Mouse (Mus musculus) lung, adult 2 months (tissue): ENCODE measurements at regions not wholly inside any gene's neighbourhood (a gene's known extent, or its start where the extent isn't known, plus 50 kb on each side); places are given as distances from the start of the nearest gene placed in this dataset.
"Not testable (repeated sequence)": the region's sequence is repeated elsewhere in the genome, so short reads cannot be mapped to it uniquely, and the experiment has no call there.

Source experiments
- DNase-seq: peaks from one replicate; pipeline ENCODE4 v3.0.0; 2022
- H3K4me1 ChIP-seq: fragments of 200-500 bp; 2 replicates; pipeline ENCODE4 v1.6.1; 2011; ENCODE audit warnings: low read length; ENCODE audit not compliant: control insufficient read depth, insufficient read depth
- H3K4me3 ChIP-seq: fragments of 200-500 bp; replicated peaks from 2 replicates; pipeline ENCODE3; 2011; ENCODE audit warnings: low read depth, mild to moderate bottlenecking, control low read depth, low read length; ENCODE audit errors: extremely low read depth
- CTCF ChIP-seq: fragments of 200-500 bp; IDR thresholded peaks from 2 replicates; pipeline ENCODE4 v1.5.1; 2011; ENCODE audit warnings: mild to moderate bottlenecking, low read length, control low read depth; ENCODE audit not compliant: insufficient read depth
- POLR2A ChIP-seq: fragments of 200-500 bp; IDR thresholded peaks from 2 replicates; pipeline ENCODE4 v1.6.1; 2011; ENCODE audit warnings: low read depth, mild to moderate bottlenecking, control low read depth, low read length, borderline replicate concordance; ENCODE audit errors: extremely low read depth
- WGBS: fragments of 180-500 bp; shearing (Covaris S2); methylation state at CpG from one replicate; pipeline ENCODE4 v1.1.7; 2018; 5-methylcytosine and 5-hydroxymethylcytosine counted together

- no peak for TF ChIP-seq POLR2A
- TF ChIP-seq CTCF = no peak
- Histone ChIP-seq H3K4me3 (no peak overlapping the region), H3K4me1 (no peaks in the 10 kb centered on the region)
- no peak for DNase-seq
- 98% methylated on average over 1 of the region's 1 CpGs for WGBS
These were observed 155.4 kb downstream of the BC067074 start for GRCm38 (mm10) chr13:113448378-113448777.

- Histone ChIP-seq H3K4me1 (peaks cover 4% of the 10 kb centered on the region; the same call in 1 of the 2 replicates), H3K4me3 (no peak overlapping the region)
- DNase-seq = no peak
- TF ChIP-seq CTCF (no peak), POLR2A (no peak)
- WGBS = 65% methylated on average over 5 of the region's 5 CpGs
These were observed 153.3 kb downstream of the BC067074 start for GRCm38 (mm10) chr13:113446226-113446625.

- H3K4me3 ChIP-seq, H3K4me1 ChIP-seq, DNase-seq: not testable (repeated sequence)
- 91% methylated on average over 2 of the region's 2 CpGs for WGBS
These were observed 151.5 kb downstream of the BC067074 start for GRCm38 (mm10) chr13:113444481-113444880.

- Histone ChIP-seq H3K4me1 (peaks cover 4% of the 10 kb centered on the region; the same call in 1 of the 2 replicates), H3K4me3 (no peak overlapping the region)
- 82% methylated on average over 8 of the region's 8 CpGs for WGBS
- no peak for DNase-seq
- TF ChIP-seq CTCF (no peak), POLR2A (no peak)
These were observed 150.1 kb downstream of the BC067074 start for GRCm38 (mm10) chr13:113443078-113443477.

GRCm38 (mm10) chr13:113442169-113442568, 149.2 kb downstream of the BC067074 start:
- 37% methylated on average over 9 of the region's 9 CpGs for WGBS
- Histone ChIP-seq H3K4me1 (peaks cover 4% of the 10 kb centered on the region; the same call in 1 of the 2 replicates), H3K4me3 (no peak overlapping the region)
- TF ChIP-seq POLR2A = no peak
- no peak for TF ChIP-seq CTCF
- DNase-seq = no peak

- no peak for DNase-seq
- 68% methylated on average over 5 of the region's 5 CpGs for WGBS
- H3K4me3 ChIP-seq = no peak overlapping the region
- peaks cover 4% of the 10 kb centered on the region; the same call in 1 of the 2 replicates for H3K4me1 ChIP-seq
- TF ChIP-seq POLR2A (no peak), CTCF (no peak)
These were observed 147.2 kb downstream of the BC067074 start for GRCm38 (mm10) chr13:113440137-113440536.

GRCm38 (mm10) chr13:113439516-113439915, 146.6 kb downstream of the BC067074 start:
- DNase-seq = no peak
- TF ChIP-seq POLR2A (no peak), CTCF (no peak)
- 50% methylated on average over 7 of the region's 7 CpGs for WGBS
- no peak overlapping the region for H3K4me3 ChIP-seq
- peaks cover 4% of the 10 kb centered on the region; the same call in 1 of the 2 replicates for H3K4me1 ChIP-seq

- whole genome bisulfite sequencing = 45% methylated on average over 2 of the region's 2 CpGs
These were observed 145.9 kb downstream of the BC067074 start for GRCm38 (mm10) chr13:113438872-113439271.

GRCm38 (mm10) chr13:113436288-113436687, 143.3 kb downstream of the BC067074 start:
- H3K4me3 ChIP-seq = no peak overlapping the region
- WGBS = 91% methylated on average over 3 of the region's 3 CpGs
- no peak for TF ChIP-seq POLR2A
- no peaks in the 10 kb centered on the region for H3K4me1 ChIP-seq
- DNase-seq = no peak

More at GRCm38 (mm10) chr13:113438872-113439271, 145.9 kb downstream of the BC067074 start:
- no peak overlapping the region for H3K4me3 ChIP-seq
- H3K4me1 ChIP-seq = peaks cover 4% of the 10 kb centered on the region; the same call in 1 of the 2 replicates
- TF ChIP-seq CTCF (no peak), POLR2A (no peak)
- DNase-seq = no peak

- no peak for DNase-seq
- 87% methylated on average over 4 of the region's 4 CpGs for WGBS
- no peaks in the 10 kb centered on the region for H3K4me1 ChIP-seq
- TF ChIP-seq CTCF (no peak), POLR2A (no peak)
- no peak overlapping the region for H3K4me3 ChIP-seq
These were observed 142.2 kb downstream of the BC067074 start for GRCm38 (mm10) chr13:113435117-113435516.

- TF ChIP-seq POLR2A (no peak), CTCF (no peak)
- Histone ChIP-seq H3K4me3 (no peak overlapping the region), H3K4me1 (no peaks in the 10 kb centered on the region)
- DNase-seq = no peak
- 64% methylated on average over 5 of the region's 5 CpGs for WGBS
These were observed 140.5 kb downstream of the BC067074 start for GRCm38 (mm10) chr13:113433456-113433855.
